Mouse (Mus musculus) embryonic fibroblast, embryonic 13.5 days (primary cell): ENCODE results near the gene Txn2.

Source experiments
- CTCF ChIP-seq: IDR thresholded peaks from 2 replicates; pipeline ENCODE4 v1.5.1; 2011; ENCODE audit warnings: mild to moderate bottlenecking, control low read depth, low read length, moderate library complexity, borderline replicate concordance; ENCODE audit not compliant: insufficient read depth
- POLR2A ChIP-seq: IDR thresholded peaks from 2 replicates; pipeline ENCODE4 v1.6.1; 2011; ENCODE audit warnings: low read depth, mild to moderate bottlenecking, control low read depth, low read length, moderate library complexity

DNA sequence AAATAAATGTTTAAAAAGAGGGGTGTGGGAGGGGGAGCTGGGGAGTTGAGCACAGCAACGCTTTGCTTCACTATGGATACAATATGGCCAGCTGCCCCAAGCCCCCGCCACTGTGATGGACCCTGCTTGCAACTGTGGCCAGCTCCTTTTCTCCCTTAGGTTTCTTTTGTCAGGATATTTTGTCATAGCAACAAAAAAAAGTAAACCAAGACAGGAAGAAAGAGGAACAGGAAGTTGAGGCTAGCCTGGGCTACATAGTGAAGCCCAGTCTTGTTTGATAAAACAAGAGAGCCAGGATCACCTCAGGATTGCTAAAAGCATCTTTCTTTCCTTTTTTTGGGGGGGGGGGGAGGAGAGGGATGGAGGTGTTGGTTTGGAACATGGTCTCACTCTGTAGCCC lies 3.6 kb downstream of the Txn2 start:
- TF ChIP-seq CTCF, result no peak
- TF ChIP-seq POLR2A, result no peak
